Mouse (Mus musculus) urinary bladder, postnatal 10 days (tissue): ENCODE measurements around the gene Wap.

Experiments
- DNase-seq: peaks from one replicate; pipeline ENCODE4 v3.0.0; 2022; ENCODE audit warnings: low spot score

The Wap gene

DNA sequence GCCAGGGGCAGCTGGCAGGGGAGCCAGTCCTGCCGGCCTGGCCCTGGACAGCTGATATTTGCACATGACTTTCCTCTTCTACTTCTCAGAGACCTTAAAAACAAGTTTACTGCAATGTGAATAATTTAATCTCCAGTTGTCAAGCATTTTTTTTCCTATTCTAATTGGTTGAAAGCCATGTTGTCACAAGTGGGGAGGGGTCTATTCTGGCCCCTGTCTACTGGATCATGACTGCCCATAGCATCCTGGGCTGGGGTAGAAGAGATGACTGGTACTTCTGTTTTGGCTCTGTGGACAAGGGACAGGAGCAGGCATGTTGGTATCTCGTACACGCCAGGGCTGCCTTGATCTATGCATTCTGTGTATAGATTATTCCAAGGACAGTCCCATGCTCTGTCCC lies 41.8 kb downstream of the Wap start:
- no peak for DNase-seq

DNA sequence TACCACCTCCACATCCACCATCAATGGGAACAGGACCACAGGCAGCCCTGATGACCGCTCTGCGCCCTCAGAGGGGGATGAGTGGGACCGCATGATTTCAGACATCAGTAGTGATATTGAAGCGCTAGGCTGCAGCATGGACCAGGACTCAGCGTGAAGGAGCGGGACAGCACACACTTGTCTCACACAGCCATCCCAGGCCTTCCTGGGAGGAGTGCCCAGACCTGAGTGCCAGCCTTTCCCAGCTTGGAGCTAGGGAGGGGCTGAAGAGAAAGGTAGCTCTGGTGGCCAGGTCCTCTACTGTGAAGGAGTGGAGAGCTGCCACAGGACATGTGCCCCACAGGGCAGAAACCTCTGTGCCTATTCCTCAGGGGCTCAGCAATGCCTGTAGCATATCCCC lies 42.2 kb downstream of the Wap start:
- DNase-seq = no peak

DNA sequence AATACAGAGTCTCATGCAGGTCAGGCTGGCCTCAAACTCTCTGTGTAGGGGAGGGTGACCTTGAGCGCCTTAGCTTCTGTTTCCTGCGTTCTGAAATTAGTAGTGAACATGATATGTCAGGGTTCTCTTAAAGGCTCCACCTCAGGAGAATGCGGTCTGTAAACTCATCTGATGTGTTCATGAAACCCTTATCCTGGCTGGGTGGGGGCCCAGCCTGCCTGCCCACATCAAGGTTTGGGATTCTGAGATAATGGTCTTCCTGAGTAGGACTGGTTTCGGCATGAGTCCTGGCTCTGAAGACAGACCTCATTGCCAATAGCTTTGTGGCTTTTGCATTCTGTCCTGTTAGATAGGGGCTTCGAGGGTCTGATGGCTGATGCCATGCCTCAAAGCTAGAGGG lies 43.1 kb downstream of the Wap start:
- DNase-seq = no peak

DNA sequence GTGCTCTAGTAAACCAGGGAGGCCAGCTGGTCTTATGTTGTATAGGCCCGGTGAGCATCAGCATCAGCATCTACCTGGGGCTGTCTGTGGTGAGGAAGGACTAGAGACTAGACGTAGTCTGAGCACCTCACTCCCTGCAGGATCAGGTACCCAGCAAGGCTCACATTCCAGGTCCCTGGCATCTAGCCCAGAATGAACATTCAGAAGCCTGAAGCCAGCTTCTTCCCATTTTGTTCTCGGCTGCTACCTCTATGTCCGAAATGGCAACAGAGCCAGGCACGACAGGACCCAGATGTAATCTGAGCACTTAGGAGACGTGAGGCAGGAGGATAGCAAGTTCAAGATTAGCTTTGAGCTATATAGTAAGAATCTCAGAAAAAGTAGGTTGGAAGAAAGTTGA lies 43.6 kb downstream of the Wap start:
- no peak for DNase-seq

DNA sequence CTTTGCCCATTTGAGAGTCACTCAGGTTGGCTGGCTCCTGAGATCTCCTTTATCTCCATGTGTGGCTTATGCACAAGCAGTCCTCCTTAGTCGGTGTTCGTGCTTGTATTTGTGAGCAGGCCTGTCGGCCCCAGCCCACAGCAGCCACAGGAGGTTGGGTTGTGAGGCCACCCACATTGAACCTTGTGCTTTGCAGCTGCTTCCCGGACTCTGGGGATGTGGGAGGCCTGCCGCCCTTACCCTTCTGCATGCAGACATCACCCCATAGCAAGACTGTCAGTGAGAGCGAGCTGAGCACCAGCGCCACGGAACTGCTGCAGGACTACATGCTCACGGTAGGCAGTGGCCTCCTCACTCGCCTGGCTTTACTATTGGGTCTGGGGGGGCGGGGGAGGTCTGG lies 45.0 kb downstream of the Wap start:
- DNase-seq = no peak

DNA sequence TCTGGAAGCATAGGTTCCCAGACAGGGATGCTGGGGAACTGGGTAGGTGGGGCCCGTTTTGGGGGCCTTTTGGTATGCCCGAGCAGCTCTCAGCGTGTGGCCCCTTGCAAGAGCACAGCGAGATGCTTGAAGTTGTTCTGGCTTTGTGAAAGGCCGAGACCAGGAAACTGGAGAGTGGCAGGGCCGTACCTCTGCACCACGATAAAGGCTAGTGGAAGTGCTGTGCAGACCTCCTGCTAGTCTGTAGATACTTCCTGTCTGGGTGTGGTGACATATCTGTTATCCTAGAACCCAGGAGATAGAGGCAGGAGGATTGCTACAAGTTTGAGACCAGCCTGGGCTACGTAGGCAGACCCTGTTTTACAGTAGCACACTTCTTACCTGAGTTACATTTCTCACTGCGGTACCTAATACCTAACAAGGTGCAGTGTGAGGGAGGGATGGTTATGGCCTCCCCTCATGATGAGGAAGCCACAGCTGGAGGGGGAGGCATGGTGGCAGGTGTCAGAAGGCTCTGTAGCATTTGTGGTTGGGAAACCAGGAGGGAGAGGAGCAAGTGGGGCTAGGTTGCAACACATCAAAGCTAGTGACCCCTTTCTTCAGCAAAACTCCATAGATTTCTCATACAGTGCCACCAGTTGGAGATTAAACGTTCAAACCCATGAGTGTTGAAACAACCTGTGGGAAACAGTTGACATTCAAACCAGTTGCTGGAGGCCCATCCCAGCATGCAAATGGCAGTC lies 47.3 kb downstream of the Wap start:
- DNase-seq = no peak

DNA sequence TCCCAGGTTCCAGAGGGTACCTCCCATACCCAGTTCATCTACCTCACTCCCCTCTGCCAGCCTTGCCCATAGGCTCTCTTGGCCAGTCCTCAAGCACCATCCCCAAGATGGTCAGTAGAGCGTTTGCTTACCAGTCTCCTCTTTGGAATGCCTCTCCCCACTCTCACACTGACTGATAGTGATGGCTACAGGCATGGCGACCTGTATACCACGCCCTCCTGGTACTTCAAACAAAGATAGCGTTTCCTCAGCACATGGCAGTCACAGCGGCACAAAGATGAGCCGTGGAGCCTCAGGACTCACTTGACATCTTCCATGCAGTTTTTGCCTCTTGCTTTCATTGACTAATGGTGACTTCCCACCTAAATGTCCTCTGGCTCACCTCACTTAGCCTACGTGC lies 48.6 kb downstream of the Wap start:
- DNase-seq = no peak

DNA sequence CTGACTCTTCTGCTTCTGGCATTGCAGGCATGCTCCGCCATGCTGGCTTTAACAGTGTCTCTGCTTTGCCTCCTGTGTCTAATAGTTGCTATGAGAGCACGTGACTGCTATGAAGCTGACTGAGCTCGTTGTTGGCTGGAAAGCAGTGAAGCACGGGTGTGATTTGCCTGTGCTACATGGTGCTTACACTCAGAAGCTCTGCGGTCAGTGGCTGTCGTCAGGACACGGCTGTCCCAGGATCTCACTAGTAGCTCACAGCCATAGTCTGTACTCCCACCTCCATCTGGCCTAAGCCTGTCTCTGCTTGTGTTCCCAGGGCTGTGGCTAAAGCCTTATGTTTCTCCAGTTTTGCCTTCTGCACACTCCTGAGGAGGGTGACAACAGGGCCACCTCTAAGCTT lies 50.1 kb downstream of the Wap start:
- DNase-seq = no peak

DNA sequence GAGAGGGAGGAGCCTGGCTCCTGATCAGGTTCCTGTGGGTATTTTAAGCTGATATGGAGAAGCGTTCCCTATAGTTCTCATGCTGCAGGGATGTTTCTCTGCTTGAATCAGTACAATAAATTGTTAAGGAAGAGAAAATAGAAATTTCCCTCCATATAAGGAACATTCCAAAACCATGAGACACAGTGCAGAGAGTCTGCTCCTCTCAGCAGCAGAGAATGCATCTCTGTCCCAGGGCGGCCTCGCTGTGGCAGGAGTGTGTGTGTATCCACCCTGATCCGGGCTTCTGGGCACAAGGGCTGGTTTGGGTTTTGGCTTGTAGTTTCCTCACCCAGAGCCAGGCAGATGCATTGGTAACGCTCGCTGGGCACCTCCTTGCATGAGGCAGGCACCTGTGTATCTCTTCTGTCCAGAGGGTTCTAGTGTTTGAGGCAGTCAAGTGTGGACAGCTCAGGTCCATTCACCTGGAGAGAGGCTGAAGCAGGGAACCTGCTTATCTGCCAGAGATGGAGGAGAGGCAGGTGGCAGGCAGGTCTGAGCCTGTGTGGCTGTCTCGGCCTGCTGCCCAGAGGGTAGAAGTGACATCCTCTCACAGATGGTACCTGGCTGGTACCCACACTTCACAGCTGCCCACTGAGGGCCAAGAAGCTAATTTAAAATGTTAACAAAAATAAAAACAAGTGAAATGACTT lies 51.0 kb downstream of the Wap start:
- no peak for DNase-seq

DNA sequence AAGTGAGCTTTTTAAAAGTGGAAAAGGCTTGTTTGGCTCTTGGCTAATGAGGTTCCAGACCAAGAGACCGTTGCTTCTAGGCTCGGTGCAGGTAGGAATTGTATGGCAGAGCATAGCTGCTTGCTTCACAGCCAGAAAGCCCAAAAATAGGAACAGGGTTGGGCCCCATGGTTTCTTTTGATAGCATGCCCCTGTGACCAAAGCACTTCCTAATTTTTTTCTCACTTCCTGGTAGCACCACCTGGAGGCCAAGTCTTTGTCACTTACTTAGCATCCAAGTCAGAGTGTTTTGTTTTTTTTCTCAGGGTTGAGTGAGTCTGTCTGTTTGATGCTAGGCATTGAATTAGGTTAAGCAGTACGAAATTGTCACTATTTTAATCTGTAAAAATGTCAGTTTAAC lies 51.8 kb downstream of the Wap start:
- no peak for DNase-seq

DNA sequence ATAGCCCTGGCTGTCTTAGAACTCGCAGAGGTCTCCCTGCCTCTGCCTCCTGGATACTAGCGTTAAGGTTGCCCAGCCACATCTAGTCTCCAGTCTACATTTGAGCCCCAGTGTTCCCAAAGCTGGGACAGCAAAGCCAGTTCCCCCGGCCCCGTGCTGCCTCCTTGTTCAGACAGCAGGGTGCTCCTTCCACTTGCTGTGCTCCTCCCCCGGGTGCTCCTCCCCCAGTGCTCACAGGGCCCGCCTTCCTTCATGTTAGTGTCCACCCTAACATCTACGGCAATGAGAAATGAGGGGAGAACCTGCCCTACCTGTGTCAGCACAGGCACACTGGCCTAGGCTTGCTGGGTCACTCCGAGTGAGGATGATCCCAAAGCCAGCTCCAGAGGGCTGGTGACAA lies 52.7 kb downstream of the Wap start:
- DNase-seq = no peak
